Mouse (Mus musculus): ENCODE data around the gene Strap. TPM values are rescaled to one million over a fixed set of nuclear protein-coding genes. Genes with fewer than 3 reads are reported as not detected.

The Strap gene
- polyA plus RNA-seq, 1 experiment from 2014 or later = 147 TPM

GRCm38 (mm10) chr6:137796596-137797567, 62.0 kb downstream of the Strap start:
- Histone ChIP-seq H3K36me3 (peaks cover 5% of the 10 kb centered on the region; the same call in 1 of the 2 replicates), H3K27me3 (replicated peaks) (no peaks in the 10 kb centered on the region), H3K9ac (no peak overlapping the region), H3K27ac (no peak overlapping the region), H3K4me1 (replicated peaks) (no peaks in the 10 kb centered on the region), H3K9me3 (no peaks in the 10 kb centered on the region; the same call in 1 of the 2 replicates), H3K4me2 (replicated peaks) (no peak overlapping the region), H3K4me3 (replicated peaks) (no peak overlapping the region)
- no peak for ATAC-seq
- 70% methylated on average over 29 of the region's 29 CpGs for WGBS

- Histone ChIP-seq H3K4me2 (replicated peaks) (no peak overlapping the region), H3K4me3 (replicated peaks) (no peak overlapping the region), H3K27me3 (replicated peaks) (no peaks in the 10 kb centered on the region), H3K27ac (no peak overlapping the region), H3K9me3 (no peaks in the 10 kb centered on the region; the same call in 1 of the 2 replicates), H3K36me3 (peaks cover 5% of the 10 kb centered on the region; the same call in 1 of the 2 replicates), H3K4me1 (replicated peaks) (no peaks in the 10 kb centered on the region), H3K9ac (no peak overlapping the region)
- no peak for ATAC-seq
- WGBS = 71% methylated on average over 9 of the region's 9 CpGs
Measured at GRCm38 (mm10) chr6:137799253-137799652, 64.4 kb downstream of the Strap start.

Other genes starting within 250 kb of the Strap start
- gene Eps8, start 80.2 kb upstream of the Strap start, polyA plus RNA-seq (2015; fragmentation: Nextera tagmentation; extraction: Ambion mirVana) = 85.2 and 93.9 TPM in 2 replicates
- gene Dera, start 19.5 kb downstream of the Strap start, polyA plus RNA-seq (2015; fragmentation: Nextera tagmentation; extraction: Ambion mirVana) = 93.9 and 98.6 TPM in 2 replicates